ENCODE assay signal across 17 mouse cellular contexts in genomic region chr2:50552437-50552836, GRCm38 (mm10).
"Had no signal": no experiment of that assay in that cellular context is flagged by ENCODE, and none has a peak within 500 bp of the region (broad histone marks: within the 10 kb centered on the region; RNA-seq: fewer than 3 reads in every experiment).

No protein-coding gene starts in this region.

- ATAC-seq: liver, embryonic 12.5 days; liver, postnatal 0 days; lung, postnatal 0 days; midbrain, embryonic 13.5 days; midbrain, embryonic 15.5 days; midbrain, embryonic 16.5 days had no signal

- DNase-seq: left cerebral cortex, postnatal 4 days; liver; liver, embryonic 13.5 days; liver, postnatal 0 days; lung, adult 18-20 months; lung, adult 2 months; lung, embryonic 14.5 days; lung, postnatal 10 days; lung, postnatal 14 days; lung, postnatal 36 days; lung, postnatal 4 days; midbrain, embryonic 14.5 days had no signal
